Mouse (Mus musculus) kidney, adult 2 months (tissue): ENCODE results near the gene Il17re.

Experiments used
- CTCF ChIP-seq: fragments of 200-500 bp; conservative IDR thresholded peaks from 2 replicates; pipeline ENCODE4 v1.5.1; 2011; ENCODE audit warnings: low read depth, mild to moderate bottlenecking, control low read depth, low read length, moderate library complexity, mixed read lengths; ENCODE audit not compliant: insufficient read depth, insufficient read length
- POLR2A ChIP-seq: fragments of 200-500 bp; IDR thresholded peaks from one replicate; pipeline ENCODE4 v1.6.1; 2011; ENCODE audit warnings: low read depth, low read length, control low read depth

GRCm38 (mm10) chr6:113513944-113514343, 55.7 kb downstream of the Il17re start:
- TF ChIP-seq POLR2A, result no peak
- TF ChIP-seq CTCF, result no peak
